Mouse (Mus musculus): Measurements from ENCODE around the gene Mettl7b.

DNA sequence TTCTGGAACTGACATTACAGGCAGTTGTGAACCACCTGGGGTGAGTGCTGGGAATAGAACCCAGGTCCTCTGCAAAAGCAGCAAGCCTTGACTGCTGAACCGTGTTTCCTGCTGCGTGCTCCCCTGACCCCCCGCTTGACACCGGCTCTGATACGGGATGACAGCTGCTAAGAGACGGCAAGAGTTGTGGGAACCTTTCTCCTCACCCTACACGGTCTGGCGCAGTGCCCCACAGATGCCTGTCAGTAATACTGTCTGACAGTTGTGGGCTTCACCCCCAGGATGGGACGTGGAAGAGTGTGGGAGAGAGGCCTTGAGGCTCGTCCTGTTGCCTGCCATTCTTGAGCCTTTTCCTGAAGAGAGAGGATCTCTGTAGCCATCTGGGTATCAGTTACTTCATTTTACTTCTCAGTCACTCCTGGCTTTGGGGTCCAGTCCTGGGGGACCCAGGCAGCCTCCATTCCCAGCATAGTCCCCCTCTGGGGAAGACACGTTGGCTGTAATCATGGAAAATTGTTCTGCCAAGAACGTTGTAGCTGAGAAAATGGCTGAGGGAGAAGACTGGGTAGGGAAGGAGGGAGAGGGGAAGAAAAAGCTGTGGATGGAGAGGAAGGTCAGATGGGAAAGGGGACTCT, 22.9 kb downstream of the Mettl7b start:
- TF ChIP-seq CTCF (IDR thresholded peaks at IDR 0.05; ENCODE audit: low read depth, low read length) (no peak), GATA1 (IDR thresholded peaks at IDR 0.05; ENCODE audit: borderline replicate concordance, low read length) (no peak), GATA2 (IDR thresholded peaks at IDR 0.05; ENCODE audit: borderline replicate concordance, low read depth, low read length) (no peak), POLR2AphosphoS5 (IDR thresholded peaks at IDR 0.05; ENCODE audit: insufficient replicate concordance, low read depth, low read length) (no peak), TAL1 (conservative IDR thresholded peaks at IDR 0.05; ENCODE audit: low read depth, low read length) (no peak)
